ENCODE assay signal across 28 mouse cellular contexts in the genomic region with DNA sequence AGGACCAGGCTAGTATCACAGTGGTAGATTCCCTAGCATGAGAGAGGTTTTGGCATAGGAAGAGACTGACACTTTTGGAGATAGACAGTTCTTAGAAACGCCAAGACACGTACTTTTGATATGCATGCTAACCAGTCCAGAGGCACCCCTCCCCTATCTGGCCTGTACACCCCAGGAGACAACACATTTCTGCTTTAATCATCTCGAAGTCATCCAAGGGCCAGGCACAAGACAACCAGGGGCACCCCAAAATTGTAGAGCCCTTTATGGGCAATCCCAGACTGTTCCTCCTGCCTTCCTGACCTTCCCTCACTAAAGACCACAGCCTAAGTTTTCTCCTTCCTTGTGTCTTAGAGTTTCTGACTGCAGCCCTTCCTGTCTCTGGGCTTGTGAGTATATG. TPM values are rescaled to one million over a fixed set of nuclear protein-coding genes. Genes with fewer than 3 reads are reported as not detected.
DNase-seq lines count a peak whose midpoint lies in the region; ATAC-seq and TF ChIP-seq lines count a peak whose summit lies in the region.
"Had no signal": no experiment of that assay in that cellular context is flagged by ENCODE, and none has a peak within 500 bp of the region (broad histone marks: within the 10 kb centered on the region; RNA-seq: fewer than 3 reads in every experiment).

No protein-coding gene starts in this region.

- peak overlapping the region; percentile 47 for H3K9ac ChIP-seq in liver, embryonic 14.5 days (replicated peaks)
- H3K9ac ChIP-seq: forebrain, embryonic 15.5 days; hindbrain, embryonic 13.5 days; limb, embryonic 15.5 days; lung, embryonic 15.5 days; midbrain, embryonic 13.5 days had no signal

- no peak for TF ChIP-seq CTCF in liver, embryonic 14.5 days (IDR thresholded peaks at IDR 0.05; ENCODE audit: low read depth)

- H3K27ac ChIP-seq in liver, embryonic 14.5 days: peak overlapping the region; percentile 90
- H3K27ac ChIP-seq: forebrain, embryonic 15.5 days; hindbrain, embryonic 13.5 days; limb, embryonic 10.5 days; limb, embryonic 15.5 days; lung, embryonic 15.5 days; midbrain, embryonic 13.5 days had no signal

- 20% methylated on average over 3 of the region's 3 CpGs for WGBS in liver, embryonic 14.5 days (ENCODE audit: insufficient replicate concordance)

- peaks cover 66% of the 10 kb centered on the region for H3K4me1 ChIP-seq in erythroblast, embryonic 14.5 days (ENCODE audit: control insufficient read depth)
- H3K4me1 ChIP-seq in liver, embryonic 14.5 days (replicated peaks; ENCODE audit: control insufficient read depth in 2 of 2, insufficient read depth in 2 of 2, low read length in 1 of 2): peaks cover 34 to 46% of the 10 kb centered on the region in 2 experiments

- peaks cover 25% of the 10 kb centered on the region for H3K36me3 ChIP-seq in erythroblast, embryonic 14.5 days (ENCODE audit: control insufficient read depth)
- H3K36me3 ChIP-seq in liver, embryonic 14.5 days (replicated peaks; ENCODE audit: control insufficient read depth, insufficient read depth, low read depth): no peaks in the 10 kb centered on the region
- H3K36me3 ChIP-seq: forebrain, embryonic 15.5 days; hindbrain, embryonic 13.5 days; limb, embryonic 10.5 days; limb, embryonic 15.5 days; lung, embryonic 15.5 days; midbrain, embryonic 13.5 days had no signal

- peaks cover 6% of the 10 kb centered on the region; the same call in 1 of the 2 replicates for H3K9me3 ChIP-seq in erythroblast, embryonic 14.5 days (ENCODE audit: control insufficient read depth, low read length)
- no peaks in the 10 kb centered on the region for H3K9me3 ChIP-seq in liver, embryonic 14.5 days (ENCODE audit: control insufficient read depth, low read length)
- H3K9me3 ChIP-seq: forebrain, embryonic 15.5 days; hindbrain, embryonic 13.5 days; limb, embryonic 10.5 days; limb, embryonic 15.5 days; lung, embryonic 15.5 days; midbrain, embryonic 13.5 days had no signal

- DNase-seq in spleen, adult 12 weeks (ENCODE audit: low spot score): peak; percentile 6
- no peak for DNase-seq in spleen, postnatal 10 days (ENCODE audit: low spot score in 2 of 2)
- peak; percentile 63 to 78 (median 63) for DNase-seq in liver, embryonic 14.5 days (ENCODE audit: low read depth in 3 of 3, low spot score in 3 of 3)
- no peak for DNase-seq in kidney, postnatal 14 days
- no peak for DNase-seq in retina, postnatal 1 day
- DNase-seq: adrenal gland, postnatal 14 days; cerebellum, adult 18-20 months; cerebellum, postnatal 14 days; gastrocnemius, postnatal 25 days; heart, adult 11 months; heart, postnatal 4 days; kidney, adult 9 months; kidney, postnatal 10 days; layer of hippocampus, adult 9-11 months had no signal

- H3K4me3 ChIP-seq in erythroblast, embryonic 14.5 days (replicated peaks): peak overlapping the region; percentile 18
- no peak overlapping the region; a peak in 1 of 4 replicates for H3K4me3 ChIP-seq in liver, embryonic 14.5 days (ENCODE audit: insufficient read depth in 1 of 2, low read depth in 2 of 2, low read length in 2 of 2)
- H3K4me3 ChIP-seq: forebrain, embryonic 15.5 days; hindbrain, embryonic 13.5 days; limb, embryonic 10.5 days; limb, embryonic 15.5 days; lung, embryonic 15.5 days; midbrain, embryonic 13.5 days had no signal

- H3K4me2 ChIP-seq in liver, embryonic 14.5 days (ENCODE audit: low read depth): peak overlapping the region; percentile 58
- H3K4me2 ChIP-seq: forebrain, embryonic 15.5 days; heart, embryonic 11.5 days; hindbrain, embryonic 13.5 days; limb, embryonic 15.5 days; lung, embryonic 15.5 days; midbrain, embryonic 13.5 days had no signal

- peaks cover 11% of the 10 kb centered on the region; the same call in 1 of the 2 replicates for H3K27me3 ChIP-seq in erythroblast, embryonic 14.5 days (ENCODE audit: control insufficient read depth)
- peaks cover 4% of the 10 kb centered on the region for H3K27me3 ChIP-seq in liver, embryonic 14.5 days (ENCODE audit: control insufficient read depth, insufficient read depth, low read length)
- H3K27me3 ChIP-seq: CH12.LX, Patski had no signal

- TF ChIP-seq EP300 in liver, embryonic 14.5 days (IDR thresholded peaks at IDR 0.05; ENCODE audit: low read depth): peak; percentile 53

- no peak for ATAC-seq in erythroblast, adult 5-6 weeks (replicated peaks; ENCODE audit: low FRiP score, poor library complexity, severe bottlenecking)
- peak; percentile 46 for ATAC-seq in liver, embryonic 14.5 days (ENCODE audit: insufficient read depth)
- ATAC-seq: forebrain, embryonic 15.5 days; intestine, embryonic 16.5 days; midbrain, embryonic 13.5 days; Patski had no signal

RNA-seq across cellular contexts. Expression of gene Plek2, which starts 8.8 kb away (rescaled TPM):
- polyA plus RNA-seq in erythroblast, embryonic 14.5 days (2012): 8.1 and 8.2 TPM in 2 replicates
- 6.7 TPM in 1 of 2 replicates, not detected in the other for total RNA-seq in erythroblast, adult 5-6 weeks (2015; ENCODE audit: low replicate concordance)
- 2.6 and 5.3 TPM in 2 replicates for total RNA-seq in erythroblast, adult 5-6 weeks (2017; ENCODE audit: low replicate concordance)
- polyA plus RNA-seq in liver, embryonic 14.5 days (2012; rRNA removed): 18.7 and 21.5 TPM in 2 replicates
- polyA plus RNA-seq in liver, embryonic 14.5 days (2014; fragmentation: Nextera tagmentation; extraction: Ambion mirVana): 51.0 and 51.5 TPM in 2 replicates
- total RNA-seq: megakaryocyte progenitor cell, adult 5-6 weeks; monocyte, adult 5-6 weeks had no signal

RNA-seq across cellular contexts. Expression of gene Eif2s1, which starts 53.9 kb away (rescaled TPM):
- polyA plus RNA-seq in erythroblast, embryonic 14.5 days (2012): 2.0 and 2.1 TPM in 2 replicates
- total RNA-seq in erythroblast, adult 5-6 weeks (2015; ENCODE audit: low replicate concordance): 55.4 and 106 TPM in 2 replicates
- 34.9 and 45.3 TPM in 2 replicates for total RNA-seq in erythroblast, adult 5-6 weeks (2017; ENCODE audit: low replicate concordance)
- 16.5 and 49.6 TPM in 2 replicates for polyA plus RNA-seq in liver, embryonic 14.5 days (2012; rRNA removed)
- 184 and 198 TPM in 2 replicates for polyA plus RNA-seq in liver, embryonic 14.5 days (2014; fragmentation: Nextera tagmentation; extraction: Ambion mirVana)

RNA-seq across cellular contexts. Expression of gene Atp6v1d, which starts 54.1 kb away (rescaled TPM):
- polyA plus RNA-seq in erythroblast, embryonic 14.5 days (2012): 0.70 and 1.2 TPM in 2 replicates
- 52.5 and 69.0 TPM in 2 replicates for total RNA-seq in erythroblast, adult 5-6 weeks (2015; ENCODE audit: low replicate concordance)
- total RNA-seq in erythroblast, adult 5-6 weeks (2017; ENCODE audit: low replicate concordance): 22.2 and 35.0 TPM in 2 replicates
- polyA plus RNA-seq in liver, embryonic 14.5 days (2012; rRNA removed): 9.7 and 15.2 TPM in 2 replicates
- 29.6 and 34.4 TPM in 2 replicates for polyA plus RNA-seq in liver, embryonic 14.5 days (2014; fragmentation: Nextera tagmentation; extraction: Ambion mirVana)

Comparison
In these comparisons a context has a peak if more than half of its experiments do, and no peak if none do; other contexts are left out.
1. DNase-seq: peak in spleen, adult 12 weeks (single experiment) and liver, embryonic 14.5 days (3 of 3); none in spleen, postnatal 10 days (0 of 2), kidney, postnatal 14 days (single experiment) and retina, postnatal 1 day (single experiment).